Mouse (Mus musculus) layer of hippocampus, adult 9-10 months (tissue): ENCODE measurements around the gene Abcb8.

ENCODE experiments used
- DNase-seq: peaks from one replicate; pipeline ENCODE4 v3.0.0; 2022; ENCODE audit warnings: low spot score

The Abcb8 gene

DNA sequence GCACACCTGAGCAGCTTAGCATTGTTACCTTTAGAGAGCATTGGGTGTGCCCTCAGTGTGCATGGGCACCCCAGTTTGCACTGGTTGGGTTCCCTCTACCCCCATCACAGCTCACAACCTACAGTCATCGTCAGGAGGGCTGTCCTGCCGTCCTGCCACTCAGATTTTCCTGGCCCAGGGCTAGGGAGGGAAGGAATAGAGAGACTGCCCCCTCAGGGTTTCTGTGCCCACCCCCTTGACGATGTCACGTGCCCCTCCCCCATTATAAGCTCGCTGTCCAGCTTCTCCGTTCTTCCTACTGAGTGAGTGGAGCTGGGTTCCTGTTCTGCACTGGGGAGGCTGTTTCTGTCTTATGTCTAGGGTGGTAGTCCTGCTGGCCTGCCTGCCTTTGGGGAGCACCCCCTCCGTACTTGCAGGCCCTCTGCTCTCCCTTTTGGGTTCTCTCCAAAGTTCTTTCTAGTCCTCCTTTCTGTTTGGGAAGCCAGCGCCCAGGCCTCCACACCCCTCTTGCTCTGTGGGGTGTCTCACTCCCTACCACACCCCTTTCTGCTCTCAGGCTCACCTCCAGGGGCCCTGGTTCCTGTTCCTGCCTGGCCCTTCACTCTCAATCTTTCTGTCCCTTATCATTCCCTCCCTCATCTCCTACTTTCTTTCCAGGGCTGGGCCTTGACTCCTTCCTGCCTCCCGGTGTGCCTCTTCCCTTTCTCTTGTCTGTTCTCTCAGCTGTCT lies 33.3 kb downstream of the Abcb8 start:
- no peak for DNase-seq

GRCm38 (mm10) chr5:24427285-24427633 lies 33.8 kb downstream of the Abcb8 start:
- DNase-seq: no peak

DNA sequence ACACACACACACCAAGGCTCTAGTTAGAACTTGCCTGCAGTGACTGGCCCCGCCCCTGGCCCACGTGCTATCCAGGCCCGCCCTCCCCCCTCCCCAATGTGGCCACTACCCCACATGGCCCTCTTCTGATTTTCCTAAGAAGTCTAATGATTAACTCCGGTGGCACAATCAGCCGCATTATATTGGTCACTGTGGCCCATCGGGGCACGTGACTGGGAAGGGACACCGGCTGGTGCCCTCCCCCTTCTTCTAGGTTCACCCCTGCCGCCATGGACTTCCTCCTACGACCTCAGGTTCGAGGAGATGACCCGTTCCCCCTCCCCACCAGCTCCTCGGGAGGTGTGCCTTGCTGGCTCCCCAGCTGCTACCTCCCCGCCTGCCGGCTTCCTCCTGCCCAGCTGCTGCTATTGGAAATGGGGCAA lies 34.5 kb downstream of the Abcb8 start:
- no peak for DNase-seq

DNA sequence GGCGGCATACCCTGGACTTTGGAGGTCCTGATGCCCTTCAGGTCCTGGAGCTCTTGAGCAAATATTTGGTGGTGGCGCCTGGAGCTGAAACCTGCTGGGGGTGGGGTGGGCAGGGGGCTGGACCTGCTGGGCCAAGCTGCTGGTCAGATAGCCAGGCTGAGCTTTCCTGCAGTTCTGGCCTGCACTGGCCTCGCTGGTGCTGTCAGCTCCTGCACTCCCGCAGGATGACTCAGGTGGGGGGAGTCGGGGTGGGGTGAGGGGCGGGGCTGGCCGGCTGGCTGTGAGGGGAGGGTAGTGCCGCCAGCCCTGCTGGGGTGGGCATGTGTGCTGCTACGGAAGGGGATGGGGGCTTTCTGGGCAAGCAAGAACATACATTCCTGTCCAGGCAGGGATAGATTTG lies 35.1 kb downstream of the Abcb8 start:
- no peak for DNase-seq

GRCm38 (mm10) chr5:24433993-24434392 lies 40.5 kb downstream of the Abcb8 start:
- no peak for DNase-seq

- no peak for DNase-seq
These were observed 47.7 kb downstream of the Abcb8 start for GRCm38 (mm10) chr5:24441187-24441586.

GRCm38 (mm10) chr5:24442029-24442428 lies 48.6 kb downstream of the Abcb8 start:
- no peak for DNase-seq

GRCm38 (mm10) chr5:24443204-24443603 lies 49.7 kb downstream of the Abcb8 start:
- DNase-seq: no peak

- DNase-seq: no peak
These were observed 50.5 kb downstream of the Abcb8 start for GRCm38 (mm10) chr5:24443927-24444326.

DNA sequence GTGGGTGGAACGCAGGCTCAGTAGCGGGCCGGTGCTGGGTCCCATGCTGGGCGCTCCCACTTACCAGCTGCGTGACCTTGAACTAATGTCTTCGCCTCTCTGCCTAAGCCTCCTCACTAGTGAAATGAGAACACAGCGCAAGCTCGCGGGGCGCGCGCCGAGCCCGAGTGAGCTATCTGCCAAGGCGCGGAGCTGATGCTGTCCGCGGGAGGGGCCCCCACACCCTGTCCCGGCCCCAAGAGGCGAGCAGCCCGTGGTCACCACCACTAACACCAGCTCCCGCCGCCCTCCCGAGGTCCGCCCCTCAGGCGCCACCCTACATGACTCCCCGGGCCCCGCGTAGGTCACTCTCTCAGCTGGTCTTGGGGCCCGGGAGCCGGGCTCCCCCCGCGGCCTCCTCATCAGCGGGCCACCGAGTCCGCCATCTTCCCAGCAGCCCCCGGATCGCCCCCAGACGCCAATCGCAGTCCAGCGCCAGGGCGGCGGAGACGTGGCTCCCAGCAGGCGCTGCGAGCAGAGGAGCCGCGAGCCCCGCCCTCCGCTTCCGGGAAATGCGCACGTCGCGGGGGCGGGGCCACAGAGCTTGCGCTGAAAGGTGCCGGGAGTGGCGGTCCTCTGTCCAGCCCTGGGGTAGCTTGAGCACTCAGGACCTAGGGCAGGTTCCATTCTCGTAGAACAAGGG lies 51.4 kb downstream of the Abcb8 start, which contains the start of gene Fastk:
TSS of gene Fastk (minus strand) at position 542 of the 682 bp plus-strand sequence.
- peak; percentile 71 for DNase-seq

GRCm38 (mm10) chr5:24445428-24446080 lies 52.1 kb downstream of the Abcb8 start:
- DNase-seq: no peak

DNA sequence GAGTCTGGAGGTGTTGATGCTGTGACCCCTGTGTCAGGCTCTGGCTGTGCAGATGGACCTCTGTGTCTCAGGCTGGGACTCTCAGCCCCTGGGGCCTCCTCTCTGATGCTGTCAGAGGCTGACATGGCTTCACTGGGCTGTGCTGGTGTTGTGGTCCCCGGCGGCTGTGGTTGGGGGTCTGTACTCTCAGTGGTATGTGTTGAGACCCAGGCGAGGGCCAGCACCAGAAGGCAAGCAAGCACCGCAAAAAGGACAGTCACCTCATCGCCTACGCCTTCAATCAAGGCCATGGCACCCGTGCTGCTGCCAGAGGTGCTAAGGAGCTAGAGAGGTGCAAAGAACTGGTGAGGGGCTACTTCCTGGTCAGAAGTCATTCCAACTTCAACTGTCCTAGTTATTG lies 53.2 kb downstream of the Abcb8 start:
- DNase-seq: no peak

DNA sequence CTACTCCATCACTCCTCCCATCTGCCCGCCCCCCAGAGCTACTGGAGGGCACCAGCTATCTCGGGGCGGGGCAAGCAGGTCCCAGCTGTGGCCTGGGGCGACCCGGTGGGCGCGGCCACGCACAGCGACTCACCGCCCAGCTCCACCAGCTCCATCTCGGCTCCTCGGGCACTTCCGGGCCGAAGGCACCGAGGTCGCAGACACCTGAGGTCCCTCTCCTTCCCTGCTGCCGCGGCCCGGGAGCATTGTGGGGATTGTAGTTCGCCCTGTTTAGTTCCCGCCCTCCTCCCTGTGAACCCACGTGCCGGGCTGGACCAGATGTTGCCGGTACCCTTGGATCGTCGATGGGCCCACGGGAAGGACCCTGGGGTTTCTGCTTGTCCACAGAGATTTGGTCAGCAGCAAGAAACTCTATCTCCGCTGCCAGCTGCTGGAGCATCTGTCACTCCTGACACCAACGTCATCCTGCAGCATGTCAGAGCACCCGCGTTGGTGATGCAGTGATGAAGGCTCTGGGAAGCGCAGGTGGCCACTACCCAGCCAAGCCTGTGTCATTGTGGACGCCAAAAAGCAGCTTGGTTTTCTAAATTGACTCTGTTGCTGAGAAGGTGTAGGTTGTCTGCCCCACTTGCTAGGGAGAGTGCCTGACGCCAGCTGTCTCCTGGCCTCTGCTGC lies 54.3 kb downstream of the Abcb8 start, which contains the start of gene Tmub1:
TSS of gene Tmub1 (minus strand) at position 231 of the 675 bp plus-strand sequence.
- DNase-seq: peak; percentile 69

GRCm38 (mm10) chr5:24451264-24452029 lies 58.0 kb downstream of the Abcb8 start:
- DNase-seq: no peak

- DNase-seq: no peak
These were observed 58.7 kb downstream of the Abcb8 start, which contains the start of gene Agap3 for GRCm38 (mm10) chr5:24452030-24452690. TSS of gene Agap3 (plus strand) at chr5:24452177.

GRCm38 (mm10) chr5:24452691-24453233 lies 59.3 kb downstream of the Abcb8 start:
- no peak for DNase-seq

- no peak for DNase-seq
These were observed 60.0 kb downstream of the Abcb8 start for GRCm38 (mm10) chr5:24453283-24453984.

GRCm38 (mm10) chr5:24453985-24454303 lies 60.5 kb downstream of the Abcb8 start:
- DNase-seq: no peak

DNA sequence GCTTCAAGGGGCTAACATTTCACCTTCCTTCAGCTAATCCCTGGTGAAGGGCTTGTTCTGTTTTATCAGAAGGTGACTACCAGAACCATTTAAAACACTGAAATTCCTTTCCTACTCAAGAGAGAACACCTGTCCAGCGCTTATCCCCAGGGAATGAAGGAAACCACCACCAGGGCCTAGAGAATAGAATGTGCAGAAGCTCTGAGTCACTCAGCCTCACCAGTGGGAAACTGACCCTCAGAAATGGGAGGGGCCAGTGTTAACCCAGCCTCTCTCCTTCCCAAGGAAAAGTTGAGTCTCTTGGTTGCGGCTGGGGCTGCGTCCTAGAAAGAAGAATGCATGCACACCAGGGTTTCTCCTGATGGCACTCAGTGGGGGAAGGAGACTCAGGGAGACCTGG lies 61.6 kb downstream of the Abcb8 start:
- DNase-seq: no peak

DNA sequence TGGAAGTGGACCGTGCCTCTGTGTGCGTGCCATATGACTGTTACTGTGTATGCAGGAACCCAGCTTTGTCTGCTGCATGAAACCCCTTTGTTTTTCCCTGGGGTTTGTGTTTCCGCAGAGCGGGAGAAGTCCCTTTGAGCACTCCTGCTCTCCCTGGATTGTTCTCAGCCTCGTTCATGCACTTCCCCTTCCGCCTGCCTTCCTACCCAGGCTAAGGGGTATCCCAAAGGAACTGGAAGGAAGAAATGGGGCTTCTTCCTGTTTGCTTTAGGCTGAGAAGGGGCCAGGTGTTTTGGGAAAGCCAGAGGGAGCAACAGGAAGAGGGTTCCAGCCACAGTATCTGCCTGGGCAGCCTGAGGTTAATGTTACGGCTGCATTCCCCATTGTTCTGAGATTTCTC lies 62.1 kb downstream of the Abcb8 start:
- no peak for DNase-seq
